10 mouse cellular contexts compared by ENCODE assay signal in genomic region chr10:67190261-67190660, GRCm38 (mm10).
A peak's percentile ranks its signal among the peaks of the same experiment; 100 is the strongest.
DNase-seq lines count a peak whose midpoint lies in the region; ATAC-seq and TF ChIP-seq lines count a peak whose summit lies in the region.
"Had no signal": no experiment of that assay in that cellular context is flagged by ENCODE, and none has a peak within 500 bp of the region (broad histone marks: within the 10 kb centered on the region; RNA-seq: fewer than 3 reads in every experiment).

No protein-coding gene starts in this region.

- intact Hi-C loops in heart, postnatal 36 days (cut with DNase I), result loop anchor here (2.0 kb wide), 1 partner anchor 281 kb away; no protein-coding TSS in a partner anchor

- no peak for TF ChIP-seq EP300 in liver, embryonic 14.5 days (IDR thresholded peaks at IDR 0.05; ENCODE audit: low read depth)

- no peaks in the 10 kb centered on the region for H3K9me3 ChIP-seq in liver, embryonic 14.5 days (ENCODE audit: control insufficient read depth, low read length)
- H3K9me3 ChIP-seq: limb, embryonic 12.5 days had no signal

- no peaks in the 10 kb centered on the region for H3K27me3 ChIP-seq in liver, embryonic 14.5 days (ENCODE audit: control insufficient read depth, insufficient read depth, low read length)
- H3K27me3 ChIP-seq: limb, embryonic 12.5 days had no signal

- H3K4me2 ChIP-seq in liver, embryonic 14.5 days (ENCODE audit: low read depth), result no peak overlapping the region
- H3K4me2 ChIP-seq: limb, embryonic 12.5 days had no signal

- H3K9ac ChIP-seq in liver, embryonic 14.5 days (replicated peaks), result no peak overlapping the region
- H3K9ac ChIP-seq: limb, embryonic 12.5 days had no signal

- peak; percentile 93 for DNase-seq in heart, adult 11 months
- no peak for DNase-seq in heart, postnatal 36 days
- peak; percentile 46 for DNase-seq in right cerebral cortex, adult 18-20 months
- no peak for DNase-seq in right cerebral cortex, postnatal 14 days
- no peak for DNase-seq in liver, embryonic 14.5 days (ENCODE audit: low read depth in 3 of 3, low spot score in 3 of 3)
- DNase-seq in thymus, postnatal 14 days, result peak; percentile 58
- DNase-seq in embryo, embryonic 10.5 days (ENCODE audit: low spot score), result no peak

- H3K27ac ChIP-seq in liver, embryonic 14.5 days, result no peak overlapping the region
- H3K27ac ChIP-seq: limb, embryonic 12.5 days had no signal

- no peak overlapping the region for H3K4me3 ChIP-seq in liver, embryonic 14.5 days (ENCODE audit: insufficient read depth in 1 of 2, low read depth in 2 of 2, low read length in 2 of 2)
- H3K4me3 ChIP-seq: erythroblast, embryonic 14.5 days; limb, embryonic 12.5 days had no signal

- no peak for ATAC-seq in liver, embryonic 14.5 days (ENCODE audit: insufficient read depth)
- ATAC-seq in monocyte, adult 5-6 weeks (replicated peaks; ENCODE audit: insufficient number of reproducible peaks, low FRiP score, low TSS enrichment, poor library complexity, severe bottlenecking), result no peak

- no peaks in the 10 kb centered on the region; the same call in 1 of the 2 replicates for H3K36me3 ChIP-seq in liver, embryonic 14.5 days (replicated peaks; ENCODE audit: control insufficient read depth, insufficient read depth, low read depth)

- H3K4me1 ChIP-seq in liver, embryonic 14.5 days (replicated peaks; ENCODE audit: control insufficient read depth in 2 of 2, insufficient read depth in 2 of 2, low read length in 1 of 2), result peaks cover 4 to 12% of the 10 kb centered on the region in 2 experiments

- peak; percentile 59 for TF ChIP-seq CTCF in liver, embryonic 14.5 days (IDR thresholded peaks at IDR 0.05; ENCODE audit: low read depth)

- 59% methylated on average over 1 of the region's 1 CpGs for WGBS in liver, embryonic 14.5 days (ENCODE audit: insufficient replicate concordance)

Comparison
In these comparisons a context has a peak if more than half of its experiments do, and no peak if none do; other contexts are left out.
1. DNase-seq: peak in heart, adult 11 months (single experiment), right cerebral cortex, adult 18-20 months (single experiment) and thymus, postnatal 14 days (single experiment); none in heart, postnatal 36 days (0 of 2), right cerebral cortex, postnatal 14 days (single experiment), liver, embryonic 14.5 days (0 of 3) and embryo, embryonic 10.5 days (single experiment).